Mouse (Mus musculus) neural tube, embryonic 15.5 days (tissue): ENCODE measurements around the gene Gm10065. TPM values are rescaled to one million over a fixed set of nuclear protein-coding genes. Genes with fewer than 3 reads are reported as not detected.
A peak's percentile ranks its signal among the peaks of the same experiment; 100 is the strongest.
"Not testable (repeated sequence)": the region's sequence is repeated elsewhere in the genome, so short reads cannot be mapped to it uniquely, and the experiment has no call there.

Experiments
- ATAC-seq: fragments of 200-750 bp; cut with Nextera tagmentation; 2 replicates; pipeline ENCODE4 v1.8.0; 2017; ENCODE audit warnings: mild to moderate bottlenecking, moderate TSS enrichment, moderate library complexity; ENCODE audit not compliant: low FRiP score
- H3K27ac ChIP-seq: fragments of 300-500 bp; sonication (generic); replicated peaks from 2 replicates; pipeline ENCODE4 v1.5.1; 2015; ENCODE audit warnings: mild to moderate bottlenecking, inconsistent platforms
- H3K27me3 ChIP-seq: fragments of 300-500 bp; sonication (generic); replicated peaks from 2 replicates; pipeline ENCODE4 v1.6.1; 2015; ENCODE audit warnings: inconsistent platforms
- H3K36me3 ChIP-seq: fragments of 300-500 bp; sonication (generic); 2 replicates; pipeline ENCODE4 v1.6.1; 2015; ENCODE audit warnings: inconsistent platforms
- H3K4me1 ChIP-seq: fragments of 300-500 bp; sonication (generic); 2 replicates; pipeline ENCODE4 v1.6.1; 2015; ENCODE audit warnings: inconsistent platforms
- H3K4me2 ChIP-seq: fragments of 300-500 bp; sonication (generic); 2 replicates; pipeline ENCODE4 v1.6.1; 2015; ENCODE audit warnings: inconsistent platforms, mild to moderate bottlenecking, moderate library complexity
- H3K4me3 ChIP-seq: fragments of 300-500 bp; sonication (generic); replicated peaks from 2 replicates; pipeline ENCODE4 v1.5.1; 2015; ENCODE audit warnings: mild to moderate bottlenecking, inconsistent platforms
- H3K9ac ChIP-seq: fragments of 300-500 bp; sonication (generic); replicated peaks from 2 replicates; pipeline ENCODE4 v1.6.1; 2015; ENCODE audit warnings: mild to moderate bottlenecking, inconsistent platforms
- H3K9me3 ChIP-seq: fragments of 300-500 bp; sonication (generic); replicated peaks from 2 replicates; pipeline ENCODE4 v1.6.1; 2016; ENCODE audit warnings: inconsistent platforms
- WGBS: fragments of 180-500 bp; shearing (Covaris S2); methylation state at CpG from one replicate; pipeline ENCODE4 v1.1.7; 2015; ENCODE audit warnings: mixed read lengths; 5-methylcytosine and 5-hydroxymethylcytosine counted together
- polyA plus RNA-seq: library from polyadenylated mRNA; unstranded; fragments of >200 nt; fragmentation: Nextera tagmentation; extraction: Ambion mirVana; gene quantifications from 2 replicates; pipeline ENCODE4 v1.2.1, GENCODE M21; 2015

Gm10065 gene
- not detected in 2 replicates for polyA plus RNA-seq

- not testable (repeated sequence) for H3K27me3 ChIP-seq, H3K36me3 ChIP-seq, H3K9me3 ChIP-seq
- Histone ChIP-seq H3K4me1 (peaks cover 18% of the 10 kb centered on the region), H3K4me2 (peak within 1 kb of the TSS; percentile 64), H3K4me3 (peak within 1 kb of the TSS; percentile 55), H3K27ac (peak within 1 kb of the TSS; percentile 82), H3K9ac (peak within 1 kb of the TSS; percentile 67)
- peak; percentile 95 for ATAC-seq
- 3% methylated on average over 30 of the region's 31 CpGs for WGBS
Measured at GRCm38 (mm10) chr13:21478759-21479670, at the start of gene Gm10065, which contains the start of gene Zkscan4. Gene Gm10065 (minus strand): TSS chr13:21479441. Gene Zkscan4 (plus strand): TSS chr13:21478907.

GRCm38 (mm10) chr13:21506221-21506649 is 27.0 kb upstream of the Gm10065 start:
- ATAC-seq: peak; percentile 99
- peak overlapping the region; percentile 89 for H3K27ac ChIP-seq
- no peaks in the 10 kb centered on the region for H3K27me3 ChIP-seq
- H3K4me2 ChIP-seq: peak overlapping the region; percentile 68
- H3K9me3 ChIP-seq: no peaks in the 10 kb centered on the region
- H3K4me3 ChIP-seq: peak overlapping the region; percentile 73
- H3K4me1 ChIP-seq: 0 out of 2 replicates have a peak, but pooled peaks cover 4% of the 10 kb centered on the region
- no peaks in the 10 kb centered on the region for H3K36me3 ChIP-seq
- H3K9ac ChIP-seq: peak overlapping the region; percentile 59
- 0% methylated on average over 21 of the region's 21 CpGs for WGBS

- no peaks in the 10 kb centered on the region for H3K27me3 ChIP-seq
- no peaks in the 10 kb centered on the region for H3K9me3 ChIP-seq
Measured at GRCm38 (mm10) chr13:21502296-21502695, 23.1 kb upstream of the Gm10065 start.

GRCm38 (mm10) chr13:21501182-21501581 is 21.9 kb upstream of the Gm10065 start, which contains the start of gene Gm11273:
Gene Gm11273 (minus strand): TSS chr13:21501418.
- H3K4me1 ChIP-seq, H3K4me2 ChIP-seq, H3K4me3 ChIP-seq, H3K9me3 ChIP-seq, H3K27me3 ChIP-seq, H3K27ac ChIP-seq, ATAC-seq, H3K9ac ChIP-seq, H3K36me3 ChIP-seq: not testable (repeated sequence)
- 94% methylated on average over 17 of the region's 17 CpGs for WGBS

More at GRCm38 (mm10) chr13:21502296-21502695, 23.1 kb upstream of the Gm10065 start:
- Histone ChIP-seq H3K36me3 (no peaks in the 10 kb centered on the region), H3K4me2 (no peak overlapping the region), H3K9ac (no peak overlapping the region), H3K4me3 (no peak overlapping the region), H3K4me1 (0 out of 2 replicates have a peak, but pooled peaks cover 4% of the 10 kb centered on the region), H3K27ac (no peak overlapping the region)
- WGBS: 89% methylated on average over 5 of the region's 5 CpGs
- ATAC-seq: no peak

- Histone ChIP-seq H3K4me3 (no peak within 1 kb of the TSS), H3K4me1 (no peaks in the 10 kb centered on the region), H3K4me2 (no peak within 1 kb of the TSS), H3K9me3 (no peaks in the 10 kb centered on the region), H3K27ac (no peak within 1 kb of the TSS), H3K36me3 (no peaks in the 10 kb centered on the region), H3K27me3 (no peaks in the 10 kb centered on the region), H3K9ac (no peak within 1 kb of the TSS)
- no peak for ATAC-seq
- WGBS: 93% methylated on average over 21 of the region's 21 CpGs
Measured at GRCm38 (mm10) chr13:21495080-21495479, 15.8 kb upstream of the Gm10065 start, which contains the start of gene AK157302. Gene AK157302 (plus strand): TSS chr13:21495223.

GRCm38 (mm10) chr13:21492847-21493246 is 13.6 kb upstream of the Gm10065 start:
- H3K4me2 ChIP-seq: no peak overlapping the region
- no peaks in the 10 kb centered on the region for H3K9me3 ChIP-seq
- H3K36me3 ChIP-seq: 0 out of 2 replicates have a peak, but pooled peaks cover 2% of the 10 kb centered on the region
- H3K4me1 ChIP-seq: no peaks in the 10 kb centered on the region
- no peak overlapping the region for H3K9ac ChIP-seq
- no peaks in the 10 kb centered on the region for H3K27me3 ChIP-seq
- no peak overlapping the region for H3K27ac ChIP-seq
- ATAC-seq: no peak
- no peak overlapping the region for H3K4me3 ChIP-seq
- 95% methylated on average over 5 of the region's 5 CpGs for WGBS

GRCm38 (mm10) chr13:21486881-21487280 is 7.6 kb upstream of the Gm10065 start:
- no peak overlapping the region for H3K27ac ChIP-seq
- no peaks in the 10 kb centered on the region for H3K4me1 ChIP-seq
- no peak overlapping the region for H3K9ac ChIP-seq
- H3K36me3 ChIP-seq: peaks cover 33% of the 10 kb centered on the region
- 0 out of 2 replicates have a peak, but pooled peaks cover 4% of the 10 kb centered on the region for H3K9me3 ChIP-seq
- H3K27me3 ChIP-seq: no peaks in the 10 kb centered on the region
- ATAC-seq: no peak
- H3K4me3 ChIP-seq: no peak overlapping the region
- 89% methylated on average over 1 of the region's 1 CpGs for WGBS
- no peak overlapping the region for H3K4me2 ChIP-seq

DNA sequence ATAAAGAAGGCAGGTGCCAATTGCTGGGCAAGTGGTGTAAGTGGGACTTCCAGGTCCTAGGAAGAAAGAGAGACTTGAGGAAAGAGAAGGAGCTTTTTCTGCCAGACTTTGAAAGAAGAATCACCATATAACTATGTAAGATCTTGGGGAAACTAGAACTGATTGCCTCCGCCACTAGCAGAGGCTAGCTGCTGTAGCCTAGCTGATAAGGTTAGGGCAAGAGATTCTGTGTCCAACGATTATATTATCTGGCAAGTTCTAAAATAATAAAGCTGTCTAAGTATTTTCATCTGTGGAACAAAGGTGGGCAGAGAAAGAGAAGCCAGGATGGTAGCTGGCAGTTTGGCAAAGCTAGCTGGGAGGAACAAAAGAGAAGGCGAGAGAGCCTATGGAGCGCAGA is 6.8 kb downstream of the Gm10065 start:
- Histone ChIP-seq H3K4me2 (no peak overlapping the region), H3K9ac (no peak overlapping the region), H3K4me3 (no peak overlapping the region), H3K9me3 (no peaks in the 10 kb centered on the region), H3K4me1 (0 out of 2 replicates have a peak, but pooled peaks cover 8% of the 10 kb centered on the region), H3K27me3 (no peaks in the 10 kb centered on the region), H3K36me3 (no peaks in the 10 kb centered on the region), H3K27ac (no peak overlapping the region)
- no peak for ATAC-seq
- WGBS: 27% methylated on average over 4 of the region's 4 CpGs

- no peak overlapping the region for H3K27ac ChIP-seq
- H3K4me1 ChIP-seq: 0 out of 2 replicates have a peak, but pooled peaks cover 8% of the 10 kb centered on the region
- no peaks in the 10 kb centered on the region for H3K27me3 ChIP-seq
- 36% methylated on average over 9 of the region's 9 CpGs for WGBS
- H3K9me3 ChIP-seq: no peaks in the 10 kb centered on the region
- ATAC-seq: no peak
- peak overlapping the region; percentile 5; the same call in 1 of the 2 replicates for H3K9ac ChIP-seq
- H3K4me2 ChIP-seq: peak overlapping the region; percentile 92
- H3K36me3 ChIP-seq: no peaks in the 10 kb centered on the region
- peak overlapping the region; percentile 66; the same call in 1 of the 2 replicates for H3K4me3 ChIP-seq
Measured at GRCm38 (mm10) chr13:21469097-21469496, 10.1 kb downstream of the Gm10065 start.

- Histone ChIP-seq H3K27me3 (no peaks in the 10 kb centered on the region; the same call in 1 of the 2 replicates), H3K9ac (peak within 1 kb of the TSS; percentile 69), H3K36me3 (no peaks in the 10 kb centered on the region), H3K4me2 (peak within 1 kb of the TSS; percentile 92), H3K9me3 (no peaks in the 10 kb centered on the region), H3K4me1 (0 out of 2 replicates have a peak, but pooled peaks cover 8% of the 10 kb centered on the region), H3K4me3 (peak within 1 kb of the TSS; percentile 66), H3K27ac (peak within 1 kb of the TSS; percentile 83)
- under 1% methylated on average over 54 of the region's 54 CpGs for WGBS
- peak; percentile 100 for ATAC-seq
Measured at GRCm38 (mm10) chr13:21468061-21469019, 10.9 kb downstream of the Gm10065 start, which contains the start of gene Nkapl. Gene Nkapl (minus strand): TSS chr13:21468509.

DNA sequence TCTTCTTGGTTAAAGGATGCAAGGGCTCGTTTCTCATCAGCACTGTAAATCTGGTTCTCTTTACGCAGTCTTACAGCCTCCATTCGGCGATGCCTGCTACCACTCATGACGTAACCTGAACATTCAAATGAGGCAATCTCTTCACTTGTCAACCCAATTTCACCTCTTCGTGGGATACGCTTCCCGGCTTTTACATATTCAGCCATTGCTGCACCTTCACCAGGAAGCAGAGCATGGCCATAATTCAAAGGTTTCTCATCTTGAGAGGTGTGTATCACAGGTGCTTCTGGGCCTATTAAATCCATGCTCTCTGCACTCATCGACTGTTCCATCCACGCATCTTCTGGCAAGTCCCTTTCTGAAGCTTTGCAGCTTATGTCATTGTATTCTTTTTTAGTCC is 11.9 kb downstream of the Gm10065 start:
- no peak overlapping the region for H3K27ac ChIP-seq
- H3K4me1 ChIP-seq: 0 out of 2 replicates have a peak, but pooled peaks cover 8% of the 10 kb centered on the region
- H3K9ac ChIP-seq: no peak overlapping the region
- no peak for ATAC-seq
- no peaks in the 10 kb centered on the region; the same call in 1 of the 2 replicates for H3K27me3 ChIP-seq
- H3K4me2 ChIP-seq: peak overlapping the region; percentile 92
- WGBS: 80% methylated on average over 10 of the region's 10 CpGs
- H3K36me3 ChIP-seq: no peaks in the 10 kb centered on the region
- H3K4me3 ChIP-seq: no peak overlapping the region
- no peaks in the 10 kb centered on the region for H3K9me3 ChIP-seq
